Mouse (Mus musculus) CD4-positive helper T cell, adult 2 months (primary cell): ENCODE data around the gene Traf3.

Source experiments
- DNase-seq: peaks from one replicate; pipeline ENCODE4 v3.0.0-alpha.2; 2012; ENCODE audit warnings: low read depth, missing footprints, low spot score

Traf3 gene

DNA sequence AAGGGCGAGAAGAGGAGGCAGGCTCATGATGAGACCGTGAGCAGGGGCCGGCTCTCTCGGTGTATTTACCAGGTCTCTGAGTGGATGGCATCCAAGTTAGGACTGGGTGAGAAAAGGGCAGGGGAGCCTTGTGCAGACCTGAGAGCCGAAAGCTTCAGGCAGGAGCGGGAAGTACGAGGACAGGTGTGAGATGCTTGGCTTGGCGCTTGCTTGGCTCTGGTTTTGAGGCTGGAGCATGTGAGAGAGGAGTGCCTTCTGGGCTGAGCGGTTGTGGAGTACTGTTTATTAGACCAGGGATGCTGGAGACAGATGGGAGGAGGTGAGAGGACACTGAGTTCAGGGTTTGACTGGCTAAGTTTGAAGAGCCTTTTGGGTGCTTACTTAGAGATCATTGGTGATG is 27.2 kb downstream of the Traf3 start:
- DNase-seq = no peak

- DNase-seq = no peak
Measured at GRCm38 (mm10) chr12:111196548-111196947, 30.4 kb downstream of the Traf3 start.

- no peak for DNase-seq
Measured at GRCm38 (mm10) chr12:111203076-111203475, 36.9 kb downstream of the Traf3 start.

- no peak for DNase-seq
Measured at GRCm38 (mm10) chr12:111203945-111204344, 37.8 kb downstream of the Traf3 start.

- no peak for DNase-seq
Measured at GRCm38 (mm10) chr12:111207641-111208040, 41.5 kb downstream of the Traf3 start.

DNA sequence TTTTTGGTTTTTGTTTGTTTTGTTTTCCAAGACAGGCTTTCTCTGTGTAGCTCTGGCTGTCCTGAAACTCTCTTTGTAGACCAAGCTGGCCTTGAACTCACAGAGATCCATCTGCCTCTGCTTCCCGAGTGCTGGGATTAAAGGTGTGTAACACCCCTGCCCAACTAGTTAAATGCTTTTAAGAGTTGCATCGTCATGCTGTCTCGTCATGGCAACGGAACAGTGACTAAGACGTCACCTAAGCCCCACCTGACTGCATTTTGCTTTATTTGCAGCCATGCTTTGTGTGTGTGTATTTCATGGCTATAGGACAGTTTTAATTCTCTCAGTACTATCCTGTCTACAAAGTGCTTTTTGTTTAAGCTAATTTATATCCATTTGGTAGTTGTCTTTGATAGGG is 45.6 kb downstream of the Traf3 start:
- DNase-seq = no peak

DNA sequence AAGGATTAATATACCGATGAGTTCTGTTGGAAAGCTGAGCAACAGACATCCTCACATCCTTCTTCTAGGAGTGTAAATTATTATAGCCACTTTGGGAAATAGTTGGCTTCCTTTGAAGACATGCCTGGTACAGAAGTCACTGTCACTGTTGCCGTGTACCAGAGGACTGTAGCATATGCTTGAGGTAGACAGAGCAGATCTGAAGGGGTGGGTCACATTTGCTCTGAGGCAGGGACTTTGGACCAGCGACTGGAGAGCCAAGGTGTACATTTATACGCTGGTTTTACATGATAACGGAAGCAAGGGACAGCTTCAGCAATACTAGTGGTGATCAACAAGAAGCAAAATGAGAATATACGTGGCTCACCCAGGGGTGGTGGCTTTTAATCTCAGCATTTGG is 52.7 kb downstream of the Traf3 start:
- DNase-seq = no peak

DNA sequence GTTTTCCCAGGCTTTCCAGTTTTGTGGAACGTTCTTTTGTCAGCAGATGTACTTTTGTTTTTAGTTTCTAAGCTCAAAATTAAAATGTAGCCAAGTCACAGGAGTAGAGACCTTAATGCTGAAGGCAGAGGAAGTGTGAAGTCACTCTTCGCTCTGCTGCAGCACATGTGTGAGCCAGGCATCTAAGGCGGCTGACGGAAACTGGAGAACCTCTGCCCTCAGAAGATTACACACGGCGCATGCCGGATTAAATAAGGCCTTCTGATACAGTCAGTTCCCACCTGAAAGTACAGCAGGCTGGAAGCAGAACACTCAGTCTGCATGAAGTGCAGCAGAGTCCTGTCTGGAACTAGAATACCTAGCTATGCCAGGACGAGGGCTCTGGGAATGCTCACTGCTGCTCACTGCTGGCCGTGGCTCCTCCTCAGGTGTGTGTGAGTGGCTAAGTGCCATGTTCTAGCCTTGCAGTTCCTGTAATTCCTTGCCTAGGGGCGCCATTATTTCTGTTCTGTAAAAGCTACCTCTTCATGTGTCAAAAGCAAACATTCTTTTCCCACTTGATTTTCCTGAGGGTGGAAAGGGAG is 59.1 kb downstream of the Traf3 start:
- DNase-seq = peak; percentile 25

GRCm38 (mm10) chr12:111227410-111227809 is 61.2 kb downstream of the Traf3 start:
- DNase-seq = no peak

GRCm38 (mm10) chr12:111228488-111228887 is 62.3 kb downstream of the Traf3 start:
- no peak for DNase-seq

GRCm38 (mm10) chr12:111230793-111231192 is 64.6 kb downstream of the Traf3 start:
- no peak for DNase-seq

DNA sequence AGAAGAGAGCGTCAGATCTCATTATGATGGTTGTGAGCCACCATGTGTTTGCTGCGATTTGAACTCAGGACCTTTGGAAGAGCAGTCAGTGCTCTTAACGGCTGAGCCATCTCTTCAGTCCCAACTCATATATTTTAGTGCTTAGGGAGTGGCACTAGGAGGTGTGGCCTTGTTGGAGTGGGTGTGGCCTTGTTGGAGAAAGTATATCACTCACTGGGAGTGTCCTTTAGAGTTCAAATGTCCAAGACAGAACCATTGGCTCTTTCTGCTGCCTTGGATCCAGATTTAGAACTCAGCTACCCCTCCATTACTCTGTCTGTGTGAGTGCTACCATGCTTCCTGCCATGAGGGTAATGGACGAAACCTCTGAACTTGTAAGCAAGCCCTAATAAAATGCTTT is 67.6 kb downstream of the Traf3 start:
- no peak for DNase-seq

DNA sequence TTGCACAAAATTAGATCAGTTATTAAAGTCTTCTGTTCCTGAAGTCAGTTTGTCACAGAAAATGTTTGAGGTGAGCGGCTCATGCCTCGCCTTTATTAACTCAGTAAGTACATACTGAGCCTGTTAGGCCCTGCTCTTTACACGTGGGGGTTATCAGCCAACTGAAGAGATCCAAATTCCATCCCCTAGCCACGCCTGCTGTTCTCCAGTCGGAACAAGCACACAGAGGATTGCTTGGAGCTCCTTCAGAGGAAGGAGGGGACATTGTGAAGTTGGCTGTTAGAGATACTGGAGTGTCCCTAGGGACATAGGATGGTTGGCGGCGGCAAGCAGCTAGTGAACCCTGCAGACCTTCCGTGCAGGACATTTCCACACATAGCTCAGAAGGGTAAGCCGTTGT is 68.2 kb downstream of the Traf3 start:
- DNase-seq = no peak

GRCm38 (mm10) chr12:111235631-111236030 is 69.5 kb downstream of the Traf3 start:
- DNase-seq = no peak

- DNase-seq = no peak
Measured at GRCm38 (mm10) chr12:111237611-111238188, 71.5 kb downstream of the Traf3 start.

GRCm38 (mm10) chr12:111238345-111238744 is 72.2 kb downstream of the Traf3 start:
- no peak for DNase-seq

DNA sequence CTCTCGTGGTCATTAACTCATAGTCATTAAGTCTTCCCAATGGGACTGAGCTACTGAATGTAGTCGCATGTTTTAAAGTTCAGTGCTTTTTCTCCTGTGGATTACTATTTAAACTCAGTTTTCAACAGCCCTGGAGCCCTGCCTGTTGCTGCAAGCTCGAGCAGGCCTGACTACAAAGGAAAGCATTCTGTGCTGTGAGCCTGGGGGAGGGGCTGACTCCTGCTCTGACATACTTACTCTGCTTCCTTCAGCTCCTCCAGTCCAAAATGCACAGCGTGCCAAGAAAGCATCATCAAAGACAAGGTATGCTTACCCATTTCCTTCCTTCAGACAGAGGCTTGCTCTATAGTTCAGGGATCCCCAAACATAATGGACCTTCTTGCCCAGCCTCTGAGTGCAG is 72.6 kb downstream of the Traf3 start:
- peak; percentile 45 for DNase-seq

GRCm38 (mm10) chr12:111239930-111240329 is 73.8 kb downstream of the Traf3 start:
- DNase-seq = no peak

DNA sequence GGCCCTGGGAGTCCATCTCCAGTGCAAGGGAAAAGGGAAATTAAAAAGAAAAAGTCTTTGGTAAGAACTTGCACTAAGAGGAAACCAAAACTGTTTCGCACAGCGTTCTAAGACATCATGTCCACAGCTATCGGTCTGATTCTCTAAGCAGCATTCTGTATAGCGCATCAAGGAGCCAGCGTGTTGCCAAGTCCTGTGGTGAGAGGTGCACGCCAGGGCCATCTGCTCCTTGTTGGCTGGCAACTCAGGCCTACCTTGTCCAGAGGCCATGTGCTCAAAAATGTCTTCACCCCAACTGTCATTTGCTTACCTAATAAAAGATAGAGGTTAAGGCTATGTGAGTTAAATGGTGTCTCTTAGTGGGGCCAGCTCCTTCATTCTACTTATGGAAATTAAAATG is 75.7 kb downstream of the Traf3 start:
- DNase-seq = no peak

DNA sequence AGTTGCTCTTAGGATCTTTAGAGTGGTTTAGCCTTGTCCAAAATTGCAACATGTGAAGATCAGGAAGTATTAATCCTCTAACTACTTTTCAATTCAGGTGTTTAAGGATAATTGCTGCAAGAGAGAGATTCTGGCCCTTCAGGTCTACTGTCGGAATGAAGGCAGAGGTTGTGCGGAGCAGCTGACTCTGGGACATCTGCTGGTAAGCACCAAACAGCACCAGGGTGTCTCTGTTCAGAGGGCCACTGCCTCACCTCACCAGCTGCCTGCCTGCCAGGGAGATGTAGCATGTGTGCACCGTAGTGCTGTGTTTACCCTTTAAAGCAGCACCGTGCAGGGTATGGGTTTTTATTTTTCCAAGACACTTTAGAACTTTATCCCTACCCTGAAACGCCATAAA is 76.2 kb downstream of the Traf3 start:
- no peak for DNase-seq

GRCm38 (mm10) chr12:111243733-111244132 is 77.6 kb downstream of the Traf3 start:
- DNase-seq = no peak

DNA sequence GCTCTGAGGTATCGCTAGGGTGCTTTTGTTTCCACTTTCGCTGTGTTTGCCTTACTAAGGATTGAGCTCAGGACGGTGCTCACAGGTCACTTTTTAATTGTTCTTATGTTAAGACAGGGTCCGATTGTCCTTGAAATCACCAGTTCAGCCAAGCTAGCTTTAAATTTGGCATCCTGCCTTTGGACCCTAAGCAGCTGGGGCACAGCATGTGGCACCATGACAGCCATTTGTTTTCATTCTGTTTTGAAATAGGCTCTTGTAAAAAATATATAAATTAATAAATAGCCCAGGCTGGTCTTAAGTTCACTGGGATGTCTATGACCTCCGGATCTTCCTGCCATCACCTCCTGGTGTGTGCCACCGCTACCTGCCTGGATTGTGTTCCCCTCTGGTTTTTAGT is 78.9 kb downstream of the Traf3 start:
- DNase-seq = no peak

GRCm38 (mm10) chr12:111246808-111247464 is 80.8 kb downstream of the Traf3 start:
- no peak for DNase-seq
